Mouse (Mus musculus) lung, adult 2 months (tissue): ENCODE measurements around the gene ccdc198.

ENCODE experiments used
- CTCF ChIP-seq: fragments of 200-500 bp; IDR thresholded peaks from 2 replicates; pipeline ENCODE4 v1.5.1; 2011; ENCODE audit warnings: mild to moderate bottlenecking, low read length, control low read depth; ENCODE audit not compliant: insufficient read depth
- POLR2A ChIP-seq: fragments of 200-500 bp; IDR thresholded peaks from 2 replicates; pipeline ENCODE4 v1.6.1; 2011; ENCODE audit warnings: low read depth, mild to moderate bottlenecking, control low read depth, low read length, borderline replicate concordance; ENCODE audit errors: extremely low read depth

DNA sequence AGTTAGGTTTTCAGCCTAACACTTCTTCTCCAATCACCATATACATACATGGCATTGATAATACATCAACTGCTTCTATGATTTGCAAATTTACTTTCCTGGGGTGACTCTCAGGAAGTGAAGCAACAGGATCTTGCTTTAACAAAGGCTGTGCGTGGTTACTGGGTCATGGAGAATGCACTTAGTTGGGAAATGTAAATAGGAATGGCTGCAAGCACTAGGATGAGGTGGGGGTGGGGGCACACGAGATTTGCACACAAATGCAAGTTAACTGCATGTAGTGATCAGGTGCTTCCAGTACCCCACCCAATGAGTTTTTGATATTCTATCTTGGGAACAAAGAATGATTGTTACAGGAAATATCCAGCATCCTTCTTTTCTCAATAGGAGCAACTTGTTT, 30.1 kb upstream of the ccdc198 start:
- no peak for TF ChIP-seq CTCF
- TF ChIP-seq POLR2A = no peak
